Mouse (Mus musculus) right cerebral cortex, postnatal 36 days (tissue): Measurements from ENCODE around the gene Trim16.

Source experiments
- DNase-seq, 2 experiments: peaks; one replicate each; pipeline ENCODE4 v3.0.0; 2022; ENCODE audit warnings: low spot score in 2 of 2, mixed read lengths in 1 of 2

Trim16 gene

GRCm38 (mm10) chr11:62830387-62830786 lies 10.4 kb downstream of the Trim16 start:
- DNase-seq = no peak

GRCm38 (mm10) chr11:62831906-62832305 lies 11.9 kb downstream of the Trim16 start:
- DNase-seq = no peak

- DNase-seq = no peak
These were observed 24.5 kb downstream of the Trim16 start for GRCm38 (mm10) chr11:62844562-62844961.

GRCm38 (mm10) chr11:62845730-62846129 lies 25.7 kb downstream of the Trim16 start:
- DNase-seq = no peak

- DNase-seq = no peak
These were observed 27.1 kb downstream of the Trim16 start, which contains the start of gene Fbxw10 for GRCm38 (mm10) chr11:62846961-62847654. Gene Fbxw10 (plus strand): TSS chr11:62847069.

- no peak for DNase-seq
These were observed 27.7 kb downstream of the Trim16 start for GRCm38 (mm10) chr11:62847655-62848191.

- no peak for DNase-seq
These were observed 28.3 kb downstream of the Trim16 start for GRCm38 (mm10) chr11:62848301-62848700.

GRCm38 (mm10) chr11:62851199-62851598 lies 31.2 kb downstream of the Trim16 start:
- DNase-seq = no peak

GRCm38 (mm10) chr11:62853334-62853733 lies 33.3 kb downstream of the Trim16 start:
- DNase-seq = no peak

- no peak for DNase-seq
These were observed 45.5 kb downstream of the Trim16 start for GRCm38 (mm10) chr11:62865562-62865961.

- no peak for DNase-seq
These were observed 46.7 kb downstream of the Trim16 start for GRCm38 (mm10) chr11:62866685-62867084.

- no peak for DNase-seq
These were observed 49.2 kb downstream of the Trim16 start for GRCm38 (mm10) chr11:62869201-62869600.

GRCm38 (mm10) chr11:62869715-62870371 lies 49.8 kb downstream of the Trim16 start:
- no peak for DNase-seq

GRCm38 (mm10) chr11:62873479-62873878 lies 53.4 kb downstream of the Trim16 start:
- DNase-seq = no peak

GRCm38 (mm10) chr11:62875696-62876095 lies 55.7 kb downstream of the Trim16 start:
- DNase-seq = no peak

GRCm38 (mm10) chr11:62876445-62876844 lies 56.4 kb downstream of the Trim16 start:
- no peak for DNase-seq

- DNase-seq = no peak
These were observed 57.4 kb downstream of the Trim16 start for GRCm38 (mm10) chr11:62877391-62877790.

GRCm38 (mm10) chr11:62878728-62879127 lies 58.7 kb downstream of the Trim16 start:
- peak in 1 of 2 experiments; percentile 10 for DNase-seq

GRCm38 (mm10) chr11:62879220-62880048 lies 59.4 kb downstream of the Trim16 start, which contains the start of gene Tvp23b:
Gene Tvp23b (plus strand): TSS chr11:62879455.
- peak; percentile 96 to 98 for DNase-seq

- no peak for DNase-seq
These were observed 63.4 kb downstream of the Trim16 start for GRCm38 (mm10) chr11:62883407-62883806.

- no peak for DNase-seq
These were observed 65.3 kb downstream of the Trim16 start for GRCm38 (mm10) chr11:62885323-62885722.

GRCm38 (mm10) chr11:62890796-62891195 lies 70.8 kb downstream of the Trim16 start:
- DNase-seq = no peak
